Mouse (Mus musculus) T-cell, adult 66 days (primary cell): ENCODE measurements around the gene Ccr3. TPM values are rescaled to one million over a fixed set of nuclear protein-coding genes. Genes with fewer than 3 reads are reported as not detected.

ENCODE experiments used
- total RNA-seq, 2 experiments: library from RNA; stranded (reverse); gene quantifications; 3 replicates in 1 of 2; 4 replicates in 1 of 2; pipeline ENCODE4 v1.2.4; 2023

Gene Ccr3
- under 1 TPM; 0.33 to 0.87 TPM for total RNA-seq

DNA sequence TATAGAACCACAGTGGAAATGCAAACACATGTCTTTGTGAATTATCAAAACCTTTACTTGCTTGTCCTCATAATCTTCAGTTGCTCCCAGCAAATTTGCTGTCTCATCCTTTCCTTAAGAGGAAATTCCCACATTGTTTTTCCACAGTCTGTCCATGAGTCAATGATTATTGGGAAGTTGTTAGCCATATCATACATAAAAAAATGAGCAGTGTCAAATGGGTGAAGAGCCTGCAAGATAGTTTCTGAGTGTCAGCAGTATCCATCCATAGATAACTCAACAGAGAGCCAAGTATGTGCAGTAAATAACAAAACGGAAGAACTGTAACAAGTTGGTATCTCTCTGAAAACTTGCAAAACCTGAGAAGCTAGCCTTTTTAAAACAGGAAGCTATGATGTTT, at the start of gene Ccr3:
Ccr3 (plus strand) TSS at position 301 of the 400 bp plus-strand sequence.

DNA sequence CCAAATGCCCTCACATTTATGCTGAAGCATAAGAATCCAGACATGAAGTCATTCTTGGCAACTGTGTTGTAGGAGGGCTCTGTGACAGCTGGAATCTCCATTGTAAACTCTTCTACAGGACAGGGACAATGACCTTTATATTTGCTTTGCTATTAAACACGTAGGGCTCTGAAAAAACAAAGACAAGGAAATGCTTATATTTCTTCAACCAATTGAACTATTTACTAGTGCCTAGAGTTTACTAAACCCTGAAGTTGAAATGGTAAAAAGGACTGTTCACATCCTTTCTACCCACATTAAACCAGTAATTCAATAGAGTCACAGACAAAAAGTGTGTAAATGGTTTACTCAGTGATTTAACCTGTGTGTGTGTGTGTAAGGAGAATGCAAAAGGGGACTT, 43.5 kb upstream of the Ccr3 start, which contains the start of gene Ccr1l1:
Ccr1l1 (minus strand) TSS at position 101 of the 400 bp plus-strand sequence.

Other genes starting within 250 kb of the Ccr3 start
- gene Cxcr6, start 215.5 kb upstream of the Ccr3 start, total RNA-seq: 10 to 100 TPM; 27.5 to 42.1 TPM
- gene Fyco1, start 170.1 kb upstream of the Ccr3 start, total RNA-seq: 10 to 100 TPM; 64.5 to 65.1 TPM
- not detected for gene Xcr1, start 159.9 kb upstream of the Ccr3 start, total RNA-seq
- under 1 TPM in 1 of 2 experiments, not detected in 1; 0.17 TPM for gene Ccr1, start 53.3 kb upstream of the Ccr3 start, total RNA-seq
- not detected for gene Ccr1l1, start 43.6 kb upstream of the Ccr3 start, total RNA-seq
- gene Ccr2, start 80.0 kb downstream of the Ccr3 start, total RNA-seq: 10 to 100 TPM in 1 of 2 experiments, 1 to 10 TPM in 1; 9.5 to 15.0 TPM
- 10 to 100 TPM; 24.0 to 24.8 TPM for gene Ccr5, start 99.6 kb downstream of the Ccr3 start, total RNA-seq